Mouse (Mus musculus) adipose tissue, adult 10 weeks (tissue): ENCODE measurements around the gene Gm15293. TPM values are rescaled to one million over a fixed set of nuclear protein-coding genes. Genes with fewer than 3 reads are reported as not detected.

ENCODE experiments used
- polyA plus RNA-seq: library from polyadenylated mRNA; stranded (reverse); fragments of 350-450 nt; fragmentation: Illumina TruSeq; extraction: RNeasy Lipid Tissue Mini Kit (QIAGEN cat#74804); gene quantifications from one replicate; pipeline ENCODE4 v1.2.3, GENCODE M21; 2014; ENCODE audit warnings: low read depth, low replicate concordance

The Gm15293 gene
- polyA plus RNA-seq, result not detected

DNA sequence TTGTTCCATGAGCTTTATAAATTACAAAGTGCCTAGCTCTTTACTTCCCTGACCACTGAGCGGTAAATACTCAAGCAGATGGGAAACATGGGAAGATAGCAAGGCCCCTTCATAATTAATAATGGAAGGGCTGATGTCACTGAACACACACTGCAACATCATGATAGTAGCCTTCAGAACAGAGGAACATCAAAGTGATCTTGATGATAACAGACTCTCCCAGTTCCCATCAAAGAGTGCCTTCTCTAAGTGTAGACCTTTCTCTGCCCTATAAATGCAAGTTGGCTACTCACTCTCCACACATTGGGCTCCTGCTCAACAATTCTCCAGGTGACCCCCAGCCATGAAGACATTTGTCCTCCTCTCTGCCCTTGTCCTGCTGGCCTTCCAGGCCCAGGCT lies at the start of gene Gm15293:
Gene Gm15293, plus strand, starts transcription at position 301 of the 400 bp plus-strand sequence.

GRCm38 (mm10) chr8:21161977-21162376 lies 39.4 kb upstream of the Gm15293 start, which contains the start of gene Defa22:
Defa22 (plus strand) TSS chr8:21162277.

GRCm38 (mm10) chr8:21191314-21191713 lies 10.0 kb upstream of the Gm15293 start, which contains the start of gene Defa31:
Defa31 (plus strand) TSS chr8:21191614.

Other genes with a start within 250 kb of the Gm15293 start
- not detected for gene Defa21, start 176.0 kb upstream of the Gm15293 start, polyA plus RNA-seq
- not detected for gene Defa23, start 146.5 kb upstream of the Gm15293 start, polyA plus RNA-seq
- not detected for gene Defa35, start 136.5 kb upstream of the Gm15293 start, polyA plus RNA-seq
- gene Defa25, start 117.1 kb upstream of the Gm15293 start, polyA plus RNA-seq, result not detected
- gene Gm14851, start 105.5 kb upstream of the Gm15293 start, polyA plus RNA-seq, result not detected
- not detected for gene Defa30, start 66.9 kb upstream of the Gm15293 start, polyA plus RNA-seq
- gene Defa22, start 39.3 kb upstream of the Gm15293 start, polyA plus RNA-seq, result not detected
- 1.4 TPM for gene Defa31, start 9.9 kb upstream of the Gm15293 start, polyA plus RNA-seq
- not detected for gene Gm15292, start 48.2 kb downstream of the Gm15293 start, polyA plus RNA-seq
- gene Defa27, start 114.0 kb downstream of the Gm15293 start, polyA plus RNA-seq, result not detected
- gene Defa29, start 125.5 kb downstream of the Gm15293 start, polyA plus RNA-seq, result not detected
- not detected for gene Defa2, start 177.0 kb downstream of the Gm15293 start, polyA plus RNA-seq
- gene Defa33, start 190.2 kb downstream of the Gm15293 start, polyA plus RNA-seq, result not detected
- gene Defa36, start 225.8 kb downstream of the Gm15293 start, polyA plus RNA-seq, result not detected